Mouse (Mus musculus): ENCODE data around the gene Olfr549.

Olfr549 gene

DNA sequence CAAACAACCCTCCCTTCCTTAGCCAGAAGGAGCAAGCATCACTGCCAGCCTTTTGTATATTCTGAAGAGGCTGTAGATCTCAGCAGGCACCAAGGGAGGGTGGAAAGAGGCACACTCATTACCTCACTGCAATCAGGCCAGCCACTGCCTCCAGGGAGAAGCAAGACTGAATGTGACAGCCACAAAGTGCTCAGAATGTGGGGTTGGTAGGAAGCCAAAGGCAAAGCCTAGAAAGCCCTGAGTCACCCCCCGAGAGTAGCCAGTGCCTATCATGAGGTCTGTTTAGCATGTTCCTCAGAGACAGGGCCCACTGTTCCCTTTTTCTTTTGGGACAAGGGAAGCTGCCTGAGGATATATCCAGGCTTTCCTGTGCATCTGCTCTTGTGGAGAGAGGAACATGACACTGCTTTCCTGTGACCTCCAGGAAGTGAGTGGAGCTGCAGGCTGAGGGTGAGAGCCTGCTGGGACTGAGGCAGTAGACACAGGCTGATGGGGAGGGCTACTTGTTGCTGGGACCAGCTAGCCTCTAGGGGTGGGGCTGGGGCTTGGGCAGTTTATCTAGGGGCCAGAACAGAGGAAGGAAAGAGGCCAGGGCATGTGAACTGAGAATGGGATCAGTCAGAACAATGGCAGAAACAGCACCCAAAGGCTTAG, 47.8 kb downstream of the Olfr549 start, which contains the start of gene Olfr552:
TSS of gene Olfr552 (plus strand) at position 393 of the 654 bp plus-strand sequence.
- DNase-seq = no peak

All from kidney, adult 8-10 months (tissue).